Mouse (Mus musculus) gastrocnemius, adult 2 months (tissue): ENCODE measurements at regions not wholly inside any gene's neighbourhood (a gene's known extent, or its start where the extent isn't known, plus 50 kb on each side); places are given as distances from the start of the nearest gene placed in this dataset.

Source experiments
- DNase-seq: peaks from one replicate; pipeline ENCODE4 v3.0.0; 2022
- H3K27ac ChIP-seq: fragments of 200-600 bp; 2 replicates; pipeline ENCODE4 v1.8.1; 2022; ENCODE audit warnings: mild to moderate bottlenecking
- H3K4me3 ChIP-seq: fragments of 200-600 bp; 2 replicates; pipeline ENCODE4 v1.8.1; 2022; ENCODE audit warnings: mild to moderate bottlenecking, moderate library complexity
- CTCF ChIP-seq: fragments of 200-600 bp; IDR thresholded peaks from 2 replicates; pipeline ENCODE4 v1.8.1; 2022; ENCODE audit warnings: antibody characterized with exemption, mild to moderate bottlenecking, moderate library complexity
- intact Hi-C: fragments of 180-260 bp; cut with DNase I; formaldehyde crosslinking; loops from one replicate; pipeline ENCODE4 v1.15.1; 2025

DNA sequence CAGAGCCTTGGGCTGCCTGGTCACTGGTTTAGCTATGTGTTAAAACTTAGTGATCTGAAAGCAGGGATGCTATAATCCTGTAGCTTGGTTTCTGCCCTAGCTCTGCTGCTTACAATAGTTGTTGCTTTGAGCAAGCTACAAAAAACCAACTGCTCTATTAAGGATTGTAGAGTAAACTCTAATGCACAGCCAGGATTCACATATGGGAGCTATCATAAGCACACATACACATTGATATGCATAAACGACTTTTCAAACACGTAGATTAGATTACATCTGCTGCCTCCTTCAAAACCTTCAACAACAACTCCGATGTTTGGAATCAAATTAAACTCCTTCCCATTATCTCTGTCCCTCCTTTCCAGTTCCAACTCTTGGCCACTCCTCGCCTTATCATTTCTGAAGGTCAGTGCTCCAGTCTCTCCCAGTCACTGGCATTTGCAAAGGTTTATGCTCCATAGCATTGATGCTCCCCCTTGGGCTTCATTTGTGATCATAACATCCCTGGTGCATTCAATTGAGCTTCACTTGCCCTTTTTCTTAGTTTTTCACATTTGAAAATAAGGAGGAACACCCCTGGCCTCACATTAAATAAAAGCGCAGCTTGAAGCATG lies 492.9 kb downstream of the Otol1 start:
- intact Hi-C loops, result no loop called here
- DNase-seq, result no peak
- TF ChIP-seq CTCF, result no peak
- Histone ChIP-seq H3K4me3 (no peak overlapping the region), H3K27ac (no peak overlapping the region)

DNA sequence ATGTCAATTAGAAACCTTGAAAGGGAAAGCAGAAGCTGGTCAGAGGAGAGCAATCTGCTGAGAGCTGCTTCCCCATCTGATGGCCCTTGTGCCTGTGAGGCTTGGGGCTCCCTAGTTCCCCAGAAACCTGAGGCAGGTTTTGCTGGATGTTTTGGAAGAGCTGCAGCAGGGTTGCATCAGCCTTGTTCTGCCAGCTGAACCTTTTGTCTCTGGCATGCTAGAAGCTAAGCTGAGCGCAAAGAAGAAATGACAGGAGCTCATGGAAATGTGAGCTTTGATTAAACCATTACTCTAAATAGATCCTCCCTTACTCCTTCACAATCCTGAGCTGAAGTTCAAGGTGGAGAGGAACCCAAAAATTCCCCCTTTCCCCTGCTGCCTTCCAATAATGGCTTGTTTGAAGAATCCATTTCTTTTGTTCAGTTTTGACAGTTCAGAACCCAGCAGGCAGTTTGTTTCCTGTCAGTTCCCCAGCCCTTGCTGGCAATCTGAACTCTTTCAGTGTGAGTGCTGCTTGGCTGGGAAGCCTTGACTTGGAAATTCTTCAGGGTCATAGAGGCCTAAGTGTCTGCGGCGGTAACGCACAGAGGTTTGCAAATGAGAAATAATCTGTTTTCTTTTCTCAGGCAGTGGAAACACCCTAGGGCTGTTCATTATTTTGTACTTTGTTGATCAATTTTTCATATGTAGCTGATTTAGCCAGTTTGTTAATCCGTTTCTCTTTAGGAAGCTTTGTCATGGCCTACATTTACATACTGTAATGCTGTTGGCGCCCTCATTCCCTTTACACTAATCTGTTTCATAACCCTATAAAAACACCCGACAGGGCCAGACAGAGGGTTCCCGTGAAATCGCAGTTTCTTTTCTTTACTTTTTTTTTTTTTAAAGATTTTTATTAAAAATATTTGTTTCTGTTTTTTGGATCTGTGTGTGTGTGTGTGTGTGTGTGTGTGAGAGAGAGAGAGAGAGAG lies 493.9 kb downstream of the Otol1 start:
- H3K27ac ChIP-seq, result no peak overlapping the region
- no peak for DNase-seq
- no peak for TF ChIP-seq CTCF
- intact Hi-C loops, result no loop called here
- no peak overlapping the region for H3K4me3 ChIP-seq

DNA sequence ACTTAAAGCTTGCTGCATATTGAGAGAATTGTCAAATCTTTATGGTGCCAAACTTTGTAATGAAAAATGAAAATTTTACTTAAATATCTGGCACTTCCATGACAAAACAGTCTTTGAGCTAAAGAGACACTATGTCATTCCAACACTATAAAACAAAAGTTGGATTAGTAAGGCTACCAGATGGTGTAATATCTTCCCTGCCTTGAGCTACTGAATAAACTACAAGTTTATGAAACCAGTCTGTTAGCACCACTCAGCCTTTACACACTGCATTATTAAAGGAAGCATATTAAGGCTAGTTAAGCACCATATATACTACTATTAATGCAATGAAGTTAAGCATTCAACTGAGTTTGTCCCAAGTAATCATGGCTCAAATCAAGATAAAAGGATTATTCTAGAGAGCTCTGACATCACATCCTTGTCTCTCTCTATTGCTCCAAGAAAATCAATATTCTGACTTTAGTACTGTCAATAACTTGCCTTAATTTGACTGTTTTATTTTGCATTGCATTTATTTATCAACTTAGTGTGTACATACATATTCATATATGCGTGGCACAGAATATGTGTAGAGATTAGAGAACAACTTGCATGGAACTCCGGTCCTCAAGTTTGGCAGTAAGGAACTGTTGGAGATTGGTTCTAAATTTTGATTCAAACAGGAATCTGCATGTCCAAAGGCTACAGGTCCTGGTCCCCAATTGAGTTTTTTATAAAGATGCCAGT lies 526.3 kb downstream of the Otol1 start:
- TF ChIP-seq CTCF, result no peak
- Histone ChIP-seq H3K4me3 (no peak overlapping the region), H3K27ac (no peak overlapping the region)
- intact Hi-C loops, result no loop called here
- DNase-seq, result no peak

DNA sequence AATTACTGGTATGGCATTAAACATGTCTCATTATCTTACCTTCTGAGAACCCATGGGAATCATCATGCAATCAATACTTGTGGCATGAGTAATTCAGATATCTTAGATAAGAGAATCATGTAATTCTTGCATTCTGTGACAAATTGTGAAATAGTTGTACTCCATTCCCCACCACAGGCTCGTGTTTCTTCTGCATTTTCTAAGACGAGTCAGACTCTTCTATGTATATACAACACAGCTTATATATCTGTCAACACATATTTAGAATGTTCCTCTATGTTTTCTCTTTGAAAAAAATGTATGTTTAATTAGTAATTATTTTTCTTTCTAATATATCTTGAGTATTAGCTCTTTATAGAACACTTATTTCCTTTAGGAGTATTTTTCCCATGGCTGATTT lies 527.7 kb downstream of the Otol1 start:
- intact Hi-C loops, result no loop called here
- Histone ChIP-seq H3K4me3 (no peak overlapping the region), H3K27ac (no peak overlapping the region)
- DNase-seq, result no peak
- no peak for TF ChIP-seq CTCF

DNA sequence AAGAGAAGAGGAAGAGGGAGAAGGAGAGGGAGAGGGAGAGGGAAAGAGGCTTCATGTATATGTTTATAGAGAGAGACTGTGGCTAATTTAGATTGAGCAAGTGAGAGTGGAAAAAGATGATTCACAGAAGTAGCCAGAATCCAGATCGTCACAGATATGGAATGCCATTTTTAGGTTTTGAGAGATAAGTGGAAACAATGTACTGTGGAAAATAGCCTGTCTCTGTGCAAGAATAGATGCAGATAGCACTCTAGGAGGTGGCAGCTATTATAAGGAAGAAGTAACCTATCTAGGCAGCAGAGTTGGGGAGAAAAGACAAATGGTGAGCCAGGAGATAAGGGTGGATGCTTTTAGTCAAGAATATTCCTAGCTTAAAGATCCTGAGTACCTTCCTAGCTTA lies 536.5 kb downstream of the Otol1 start:
- intact Hi-C loops, result no loop called here
- H3K4me3 ChIP-seq, result no peak overlapping the region
- no peak overlapping the region for H3K27ac ChIP-seq
- DNase-seq, result no peak
- no peak for TF ChIP-seq CTCF

DNA sequence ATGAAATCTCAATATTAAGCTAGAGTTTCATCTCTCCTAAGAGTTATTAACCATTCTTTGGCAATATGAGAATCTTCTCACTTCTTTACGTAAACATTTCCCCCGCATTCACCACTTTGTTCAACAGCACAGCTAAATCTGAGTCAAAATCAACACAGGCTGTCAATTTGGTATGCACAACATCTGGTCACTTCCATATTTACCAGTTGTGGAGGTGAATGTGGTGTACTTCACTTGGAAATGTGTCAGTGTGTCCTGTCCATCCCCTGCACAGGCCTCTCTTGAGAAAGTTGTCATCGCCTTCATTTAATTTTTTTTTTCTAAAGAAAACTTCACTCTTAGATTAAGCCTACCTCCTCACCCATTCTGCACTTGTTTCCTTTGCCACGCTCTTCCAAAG lies 550.4 kb downstream of the Otol1 start:
- H3K4me3 ChIP-seq, result no peak overlapping the region
- H3K27ac ChIP-seq, result no peak overlapping the region
- DNase-seq, result no peak
- TF ChIP-seq CTCF, result no peak
- intact Hi-C loops, result no loop called here

DNA sequence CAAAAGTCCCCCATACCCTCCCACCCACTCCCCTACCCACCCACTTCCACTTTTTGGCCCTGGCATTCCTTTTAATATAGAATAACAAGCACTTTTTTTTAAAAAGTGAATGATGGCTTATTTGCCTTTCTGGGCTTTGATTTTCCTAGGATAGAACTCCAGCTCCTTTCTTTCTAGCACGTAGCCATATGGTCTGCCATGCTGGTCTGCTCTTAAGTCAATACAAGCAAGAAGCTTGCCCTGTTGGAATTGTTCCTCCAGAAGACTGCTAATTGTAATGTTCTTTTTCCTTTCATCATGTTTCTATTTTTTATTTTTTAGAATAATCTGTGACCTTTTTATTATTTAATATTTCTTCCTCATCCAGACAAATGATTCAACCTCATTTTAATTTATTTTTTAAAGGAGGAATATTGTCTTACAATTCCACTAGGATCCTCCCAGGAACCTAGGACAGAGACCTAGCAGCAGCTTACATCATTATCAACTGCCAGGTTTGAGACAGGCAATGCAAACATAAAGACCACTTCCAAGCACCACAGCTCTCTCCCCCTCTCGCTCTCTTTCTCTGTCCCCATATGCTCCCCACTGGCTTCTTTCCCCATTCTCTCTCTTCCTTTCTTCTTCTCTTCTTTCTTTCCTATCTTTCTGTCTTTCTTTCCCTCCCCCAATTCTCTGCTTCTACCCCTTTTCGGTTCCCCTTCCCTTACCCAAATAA lies 558.9 kb downstream of the Otol1 start:
- H3K27ac ChIP-seq, result no peak overlapping the region
- H3K4me3 ChIP-seq, result no peak overlapping the region
- TF ChIP-seq CTCF, result no peak
- no peak for DNase-seq
- intact Hi-C loops, result no loop called here

DNA sequence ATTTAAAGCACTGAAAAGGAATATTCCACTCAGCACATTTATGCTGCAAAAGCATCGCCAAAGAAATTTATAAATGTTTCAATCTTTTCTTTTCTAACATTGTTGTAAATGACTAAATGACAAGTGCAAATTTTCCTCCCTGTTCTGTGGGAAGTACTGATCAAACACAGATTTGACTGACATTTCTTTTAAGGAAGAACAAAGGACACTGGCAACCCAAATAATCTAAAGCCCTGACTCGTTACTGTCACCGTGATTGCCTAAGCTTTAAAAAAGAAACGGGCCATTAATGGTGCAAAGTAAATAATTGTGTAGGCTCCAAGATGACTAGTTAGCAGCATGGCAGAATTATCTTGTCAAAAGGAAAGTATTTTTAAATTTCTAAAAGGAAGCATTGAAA lies 587.4 kb downstream of the Otol1 start:
- no peak for DNase-seq
- intact Hi-C loops, result no loop called here
- TF ChIP-seq CTCF, result no peak
- no peak overlapping the region for H3K4me3 ChIP-seq
- H3K27ac ChIP-seq, result no peak overlapping the region
